Mouse (Mus musculus) brown adipose tissue, adult 24 weeks (tissue): Measurements from ENCODE around the gene Prickle2. TPM values are rescaled to one million over a fixed set of nuclear protein-coding genes. Genes with fewer than 3 reads are reported as not detected.

Experiments used
- H3K27ac ChIP-seq: fragments of 200-500 bp; replicated peaks from 2 replicates; pipeline ENCODE4 v1.5.1; 2012; ENCODE audit warnings: low read depth, mild to moderate bottlenecking, low read length
- H3K4me1 ChIP-seq: fragments of 200-500 bp; 2 replicates; pipeline ENCODE4 v1.6.1; 2012; ENCODE audit warnings: low read length, mixed read lengths; ENCODE audit not compliant: control insufficient read depth, insufficient read depth, insufficient read length
- H3K4me3 ChIP-seq: fragments of 200-500 bp; 2 replicates; pipeline ENCODE4 v1.5.1; 2012; ENCODE audit warnings: low read depth, mild to moderate bottlenecking, low read length, moderate library complexity; ENCODE audit not compliant: insufficient read depth
- polyA plus RNA-seq: library from polyadenylated mRNA; stranded (reverse); fragments of >200 nt; gene quantifications from 2 replicates; pipeline ENCODE4 v1.2.4, GENCODE M21; 2012; ENCODE audit not compliant: missing spikeins, insufficient read depth, insufficient read length

Gene Prickle2
- polyA plus RNA-seq: 2.1 and 8.0 TPM in 2 replicates

DNA sequence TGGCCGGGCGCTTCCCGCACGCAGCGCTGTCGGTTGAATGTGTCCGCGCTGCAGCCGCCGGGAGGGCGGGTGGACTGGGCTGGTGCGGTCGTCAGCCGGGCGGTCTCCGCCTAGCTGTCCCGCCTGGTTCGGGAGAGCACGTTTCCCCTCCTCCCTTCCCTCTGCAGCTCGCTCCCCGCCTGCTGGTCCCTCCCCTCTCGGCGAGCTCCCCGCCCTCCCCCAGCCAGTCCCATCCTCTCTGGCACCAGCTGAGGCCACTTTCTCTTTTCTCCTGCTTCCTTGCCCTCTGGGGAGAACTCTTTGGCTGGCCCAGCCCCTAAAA, at the start of gene Prickle2:
Gene Prickle2, minus strand, starts transcription at position 11 of the 322 bp plus-strand sequence.
- Histone ChIP-seq H3K27ac (0 out of 2 replicates have a peak within 1 kb of the TSS, but pooled peaks have one; percentile 42), H3K4me1 (0 out of 2 replicates have a peak, but pooled peaks cover 2% of the 10 kb centered on the region), H3K4me3 (peak within 1 kb of the TSS; percentile 59)

DNA sequence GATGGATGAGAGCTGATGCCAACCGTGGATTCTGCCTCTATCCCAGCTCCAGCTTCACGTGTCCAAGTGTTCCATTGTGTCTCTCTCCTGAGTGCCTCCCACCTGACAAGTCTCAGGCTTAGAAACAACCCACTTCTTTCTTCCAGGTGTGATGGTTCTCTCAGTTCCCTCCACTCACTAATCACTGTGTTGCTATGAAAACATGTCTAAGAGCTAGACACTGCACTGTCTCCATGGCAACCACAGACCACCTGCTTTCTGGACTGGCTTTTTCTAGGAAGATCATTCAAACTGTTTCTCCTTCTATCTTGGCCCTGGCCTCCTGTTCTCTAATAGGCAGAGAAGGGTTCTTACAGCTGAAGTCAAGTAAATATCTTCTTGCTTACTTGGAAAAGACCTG, 46.8 kb upstream of the Prickle2 start:
- Histone ChIP-seq H3K4me1 (no peaks in the 10 kb centered on the region), H3K27ac (no peak overlapping the region), H3K4me3 (no peak overlapping the region)

DNA sequence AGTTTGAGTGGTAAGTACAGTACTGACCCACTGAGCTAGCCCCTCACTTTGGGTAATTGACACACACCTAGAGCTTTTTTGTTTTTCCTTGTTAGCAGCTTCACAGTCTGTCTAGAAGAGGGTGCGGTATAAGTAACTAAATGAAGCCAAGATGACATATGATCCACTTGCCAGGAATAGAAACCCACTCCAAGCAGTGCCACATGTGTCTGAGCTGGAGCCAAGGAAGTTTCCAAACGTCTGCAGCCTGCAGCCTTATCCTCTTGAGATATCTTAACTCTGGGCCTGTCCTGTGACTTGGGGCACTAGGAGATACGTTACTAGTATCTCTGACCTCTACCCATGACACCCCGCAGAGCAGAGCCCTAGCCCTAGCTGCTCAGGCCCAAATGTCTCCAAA, 43.5 kb upstream of the Prickle2 start:
- Histone ChIP-seq H3K4me3 (no peak overlapping the region), H3K27ac (no peak overlapping the region), H3K4me1 (no peaks in the 10 kb centered on the region)

DNA sequence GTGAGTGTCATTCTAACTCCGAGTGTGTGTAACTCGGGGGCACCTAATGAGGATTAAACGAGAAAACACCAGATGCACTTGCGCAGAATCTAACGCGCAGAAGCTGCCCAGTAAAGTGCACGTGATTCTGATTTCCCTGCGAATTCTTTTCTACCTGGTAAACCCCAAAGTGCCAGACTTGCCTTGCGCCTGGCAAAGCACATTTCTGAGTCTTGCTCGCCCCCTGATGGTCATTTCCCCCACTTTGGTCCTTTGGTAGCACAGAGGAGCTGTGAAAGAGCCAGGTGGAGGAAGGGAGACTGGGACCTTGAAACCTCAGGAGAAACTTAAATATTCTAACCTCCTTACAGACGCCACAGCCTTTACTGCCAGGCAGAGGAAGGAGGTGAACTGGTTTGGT, 37.6 kb upstream of the Prickle2 start:
- Histone ChIP-seq H3K27ac (no peak overlapping the region), H3K4me1 (no peaks in the 10 kb centered on the region), H3K4me3 (no peak overlapping the region)

DNA sequence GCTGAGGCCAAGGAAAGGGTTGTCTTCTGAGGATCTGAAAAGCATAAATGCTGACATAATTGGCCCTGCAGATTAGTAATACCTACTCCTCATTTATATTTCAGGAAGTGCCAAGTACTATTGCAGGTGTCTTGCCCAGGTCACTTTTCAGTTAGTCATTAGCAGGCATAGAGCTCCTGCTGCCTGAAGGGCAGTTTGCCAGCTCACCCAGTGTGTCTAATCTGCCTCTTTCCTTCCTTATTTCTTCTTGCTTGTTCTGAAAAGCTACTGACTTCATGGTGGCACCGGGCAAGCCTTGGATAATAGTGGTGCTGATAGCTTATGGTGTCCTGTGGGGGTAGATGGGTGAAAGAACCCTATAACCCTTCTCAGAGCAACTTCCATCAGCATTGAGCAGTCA, 31.2 kb upstream of the Prickle2 start:
- no peak overlapping the region for H3K27ac ChIP-seq
- no peaks in the 10 kb centered on the region for H3K4me1 ChIP-seq
- no peak overlapping the region for H3K4me3 ChIP-seq

DNA sequence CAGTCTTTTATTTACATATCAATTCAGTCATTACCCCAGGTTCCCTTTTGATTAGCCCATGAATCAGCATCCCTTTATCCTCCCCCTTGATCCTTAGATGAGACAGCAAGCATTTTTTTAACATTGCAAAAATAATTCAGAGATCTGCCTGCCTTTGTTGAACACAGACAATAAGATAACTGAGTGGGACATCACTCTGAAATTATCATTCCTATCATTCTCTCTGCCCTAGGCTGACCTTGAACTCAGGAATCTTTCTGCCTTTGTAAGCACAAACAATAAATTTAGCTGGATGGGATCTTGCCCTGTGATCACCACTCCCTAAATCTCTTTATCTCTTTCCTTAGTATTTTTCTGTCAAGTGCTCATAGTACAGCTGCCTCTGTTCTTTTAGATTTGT, 27.7 kb upstream of the Prickle2 start:
- Histone ChIP-seq H3K27ac (no peak overlapping the region), H3K4me3 (no peak overlapping the region), H3K4me1 (no peaks in the 10 kb centered on the region)

DNA sequence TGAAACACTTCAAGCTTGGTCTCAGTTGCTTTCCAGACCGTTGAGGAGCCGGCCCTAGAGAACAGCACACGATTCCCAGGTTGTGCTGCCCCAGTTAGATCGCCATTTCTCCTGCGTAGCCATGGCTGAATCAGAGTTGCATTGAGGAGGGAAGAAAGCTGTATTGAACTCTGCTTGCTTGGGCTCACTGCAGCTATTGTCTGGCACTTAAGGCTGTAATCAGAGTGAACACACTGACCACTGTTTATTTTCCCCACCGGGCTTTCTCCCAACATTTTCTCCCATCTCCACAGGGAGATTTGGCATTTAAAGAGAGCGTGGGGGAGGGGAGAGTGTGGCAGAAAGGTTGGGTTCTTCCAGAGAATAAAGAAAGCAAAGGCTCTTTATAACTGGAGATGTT, 22.6 kb upstream of the Prickle2 start:
- no peak overlapping the region for H3K27ac ChIP-seq
- peaks cover 4% of the 10 kb centered on the region for H3K4me1 ChIP-seq
- no peak overlapping the region for H3K4me3 ChIP-seq

DNA sequence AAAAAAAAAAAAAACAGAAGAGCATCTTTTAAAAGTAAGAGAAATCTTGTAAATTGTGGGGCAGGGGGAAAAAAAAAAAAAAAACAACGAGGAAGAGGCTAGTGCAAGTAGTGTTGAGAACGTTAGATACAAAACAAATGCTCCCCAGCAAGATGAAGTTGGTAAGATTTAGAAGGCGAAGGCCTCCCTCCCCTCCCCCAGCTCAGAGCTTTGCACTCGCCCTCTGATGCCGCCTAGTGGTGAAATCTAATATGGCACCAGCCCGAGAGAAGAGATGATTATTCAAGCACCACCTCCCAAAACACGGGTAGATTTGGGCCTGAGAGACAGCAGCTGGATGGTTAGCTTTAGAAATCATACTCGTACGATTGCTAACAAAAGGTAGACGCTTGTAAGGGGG, 22.1 kb upstream of the Prickle2 start:
- Histone ChIP-seq H3K27ac (no peak overlapping the region), H3K4me3 (no peak overlapping the region), H3K4me1 (peaks cover 4% of the 10 kb centered on the region)

DNA sequence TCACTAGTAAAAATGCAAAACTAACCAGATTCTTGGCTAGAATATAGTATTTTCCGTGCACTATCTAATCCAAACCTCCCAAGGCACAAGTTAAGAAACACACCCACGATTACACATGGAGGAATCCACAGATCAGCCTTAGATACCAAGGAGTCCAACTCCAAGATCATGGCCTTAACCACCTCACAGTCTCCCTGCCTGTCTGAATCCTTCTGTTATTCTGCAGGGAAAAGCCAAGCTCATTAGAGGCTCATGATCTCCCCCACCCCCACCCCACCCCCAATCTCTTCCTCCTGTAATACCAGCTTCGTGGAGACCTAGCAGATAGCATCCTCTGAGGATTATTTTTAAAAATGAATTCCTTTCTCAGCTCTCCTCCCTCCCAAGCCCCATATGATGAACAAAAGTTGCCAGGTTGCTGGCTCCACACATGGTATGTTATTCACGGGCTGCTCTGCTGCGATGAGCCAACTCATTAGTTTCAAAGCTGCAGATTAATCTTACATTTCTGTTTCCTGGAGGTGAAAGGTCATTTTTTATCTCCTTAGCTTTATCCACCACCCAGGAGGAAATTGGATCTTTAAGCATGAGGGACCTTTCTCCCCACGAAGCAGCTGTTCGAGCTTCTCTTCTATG, 21.5 kb upstream of the Prickle2 start:
- Histone ChIP-seq H3K4me3 (no peak overlapping the region), H3K4me1 (peaks cover 4% of the 10 kb centered on the region), H3K27ac (no peak overlapping the region)

DNA sequence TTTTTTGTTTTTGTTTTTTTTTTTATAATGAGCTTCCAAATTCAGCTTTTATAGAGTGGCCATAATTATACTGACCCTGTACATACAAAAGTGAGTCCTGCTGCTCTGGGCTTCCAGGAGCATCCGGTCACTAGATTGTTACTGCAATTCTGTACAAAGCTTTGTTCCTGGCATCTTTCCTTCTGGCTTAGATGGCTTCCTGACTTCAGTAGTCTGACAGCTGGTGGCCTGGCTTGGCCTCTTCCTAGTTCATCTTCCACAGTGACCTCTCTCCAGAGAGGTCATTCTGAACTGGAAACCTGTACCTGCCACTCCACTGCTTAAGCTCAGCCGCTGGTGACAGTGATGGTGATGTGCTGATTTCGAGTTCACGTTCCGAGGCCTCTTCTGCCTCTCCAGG, 20.2 kb upstream of the Prickle2 start:
- H3K4me1 ChIP-seq: peaks cover 4% of the 10 kb centered on the region
- H3K27ac ChIP-seq: no peak overlapping the region
- H3K4me3 ChIP-seq: no peak overlapping the region

DNA sequence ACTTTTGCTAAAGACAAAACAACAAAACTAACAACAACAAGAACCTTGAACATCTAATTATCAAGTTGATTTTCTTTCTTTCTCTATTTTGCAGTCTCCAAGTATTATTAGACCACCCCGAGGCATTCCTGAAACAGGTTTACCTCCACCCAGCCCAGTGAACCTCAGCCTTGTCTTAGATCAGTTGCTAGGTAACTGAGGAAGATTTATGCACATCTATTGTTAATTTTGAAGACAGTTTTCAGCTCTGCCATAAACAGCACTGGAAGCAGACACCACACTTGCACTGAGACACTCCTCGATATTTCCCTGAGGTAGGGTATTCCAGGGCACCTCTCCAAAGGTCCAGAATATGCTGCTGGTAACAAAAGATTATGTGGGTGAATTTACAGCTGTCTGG, 18.4 kb upstream of the Prickle2 start:
- H3K4me3 ChIP-seq: no peak overlapping the region
- peaks cover 4% of the 10 kb centered on the region for H3K4me1 ChIP-seq
- no peak overlapping the region for H3K27ac ChIP-seq

DNA sequence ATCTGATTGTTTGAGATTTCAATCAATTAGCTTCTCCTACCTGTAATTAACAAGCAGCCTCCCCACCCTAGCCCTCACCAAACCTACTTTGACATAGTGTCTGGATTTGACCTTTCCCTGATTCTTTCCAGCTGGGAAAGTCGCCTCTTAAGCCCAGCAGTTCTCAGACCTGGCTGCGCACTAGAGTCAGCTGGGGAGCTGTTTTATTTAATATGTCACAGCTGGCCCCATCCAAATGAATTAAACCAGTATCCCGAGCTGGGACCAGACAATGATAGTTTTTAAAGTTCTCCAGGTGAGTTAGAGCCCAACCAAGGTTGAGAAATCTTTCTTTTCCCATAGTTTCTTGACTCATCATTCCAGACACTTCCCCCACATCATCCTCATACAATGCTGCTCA, 9.9 kb upstream of the Prickle2 start:
- no peaks in the 10 kb centered on the region for H3K4me1 ChIP-seq
- H3K4me3 ChIP-seq: no peak overlapping the region
- no peak overlapping the region for H3K27ac ChIP-seq

DNA sequence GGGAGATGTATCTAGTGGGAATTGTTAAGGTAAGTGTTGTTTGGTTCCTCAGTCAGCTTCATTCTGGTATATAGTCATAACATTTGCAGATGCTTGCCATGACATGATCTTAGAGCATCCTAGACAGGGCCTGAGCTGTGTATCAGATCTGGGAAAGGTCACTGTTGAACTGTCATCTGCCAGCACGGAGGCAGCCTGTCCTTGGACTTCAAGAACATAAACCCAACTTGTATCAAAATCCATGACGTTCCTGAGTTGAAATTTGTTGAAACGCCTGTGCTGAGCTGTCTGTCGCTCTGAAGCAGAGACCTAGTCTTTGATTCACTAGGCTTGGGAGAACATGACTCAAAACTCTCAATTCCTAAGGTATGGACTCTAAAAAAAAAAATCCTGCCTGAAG, 8.8 kb upstream of the Prickle2 start:
- H3K4me1 ChIP-seq: no peaks in the 10 kb centered on the region
- no peak overlapping the region for H3K27ac ChIP-seq
- H3K4me3 ChIP-seq: no peak overlapping the region

DNA sequence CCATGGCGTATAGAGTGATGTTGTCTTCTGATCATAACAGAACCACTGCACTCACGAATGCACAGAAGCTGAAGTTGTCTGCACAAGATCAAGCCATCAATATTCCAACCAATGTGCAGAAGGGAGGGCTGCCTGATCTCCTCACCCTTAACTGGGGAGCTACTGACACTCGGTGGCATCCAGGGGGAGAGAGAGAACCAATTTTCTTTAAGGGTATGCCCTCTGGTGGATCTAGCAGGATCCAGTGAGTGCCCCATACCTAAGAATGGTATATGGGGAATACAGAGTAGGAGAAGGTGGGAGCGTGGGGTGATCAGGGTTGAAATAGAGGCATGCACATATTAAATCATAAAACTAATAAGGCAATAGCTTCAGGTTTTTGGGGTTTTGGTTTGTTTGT, 2.2 kb upstream of the Prickle2 start:
- Histone ChIP-seq H3K4me1 (0 out of 2 replicates have a peak, but pooled peaks cover 2% of the 10 kb centered on the region), H3K27ac (no peak overlapping the region), H3K4me3 (no peak overlapping the region)

DNA sequence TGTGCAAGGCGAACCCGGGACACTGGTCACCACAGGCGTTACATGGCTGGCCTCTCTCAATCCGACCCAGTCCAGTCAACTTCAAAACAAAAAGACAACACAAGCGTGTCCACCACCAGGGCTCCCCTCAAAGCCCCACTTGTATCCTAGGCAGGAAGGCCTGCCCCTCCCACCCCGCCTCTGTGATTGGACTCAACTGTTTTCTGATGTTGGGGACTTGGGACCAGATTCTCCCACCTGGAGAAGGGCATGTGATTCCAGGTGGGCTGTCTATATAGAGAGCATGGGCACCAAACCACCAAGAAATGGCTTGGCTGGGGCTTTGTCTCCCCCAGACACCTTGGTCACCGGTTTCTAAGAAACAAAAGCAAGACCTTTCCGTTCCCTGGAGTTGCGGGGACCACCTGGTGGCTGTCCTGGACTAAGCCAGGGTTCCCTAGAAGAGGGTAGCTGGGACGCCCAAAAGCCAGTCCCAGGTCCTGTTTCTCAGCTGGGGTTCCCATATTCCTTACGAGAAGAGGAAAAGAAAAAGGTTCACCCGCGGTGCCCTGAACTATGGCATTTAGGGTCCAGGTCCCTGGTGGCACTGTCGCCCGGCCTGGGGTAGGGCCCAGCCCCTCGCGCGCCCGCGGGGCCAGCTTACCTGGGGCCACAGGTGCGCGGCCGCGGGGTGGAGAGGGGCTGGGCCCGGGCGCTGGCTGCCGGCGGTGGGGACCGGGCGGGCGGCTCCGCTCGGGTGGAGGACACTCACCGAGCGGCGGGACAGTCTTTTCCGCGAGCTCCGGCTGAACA, 406 bp downstream of the Prickle2 start:
- 0 out of 2 replicates have a peak overlapping the region, but pooled peaks have one; percentile 42 for H3K27ac ChIP-seq
- peak overlapping the region; percentile 59 for H3K4me3 ChIP-seq
- H3K4me1 ChIP-seq: 0 out of 2 replicates have a peak, but pooled peaks cover 2% of the 10 kb centered on the region

DNA sequence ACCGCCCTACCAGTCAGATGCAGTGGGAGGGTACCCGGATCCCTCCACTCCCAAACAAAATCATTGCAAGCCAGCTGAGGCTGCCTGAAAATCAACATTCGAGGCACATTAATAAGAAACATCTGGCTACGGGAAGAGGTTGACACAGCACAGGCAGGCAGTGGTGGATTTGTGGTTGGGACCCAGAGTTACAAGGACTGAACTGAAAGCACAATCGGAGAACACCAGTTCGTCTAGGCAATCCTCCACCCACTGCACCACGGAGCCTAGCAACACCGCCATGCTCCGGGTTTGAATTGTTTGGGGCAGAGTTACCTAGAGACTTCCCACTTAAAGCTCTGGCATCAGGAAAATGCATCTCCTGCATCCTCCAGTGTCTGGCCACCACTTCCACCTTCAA, 1.1 kb downstream of the Prickle2 start:
- Histone ChIP-seq H3K27ac (no peak overlapping the region), H3K4me3 (peak overlapping the region; percentile 59), H3K4me1 (0 out of 2 replicates have a peak, but pooled peaks cover 2% of the 10 kb centered on the region)
